Mouse (Mus musculus): Measurements from ENCODE around the gene Mrgprx1. TPM values are rescaled to one million over a fixed set of nuclear protein-coding genes. Genes with fewer than 3 reads are reported as not detected.

The Mrgprx1 gene
- polyA plus RNA-seq, 1 experiment, result not detected

GRCm38 (mm10) chr7:47981995-47982394 is 45.4 kb downstream of the Mrgprx1 start, which contains the start of gene Mrgpra4:
Gene Mrgpra4 (minus strand): TSS chr7:47982095.
- DNase-seq (ENCODE audit: low read depth in 1 of 2, low spot score in 2 of 2), result no peak
- Histone ChIP-seq H3K27me3 (ENCODE audit: control insufficient read depth, insufficient read depth, low read length) (no peaks in the 10 kb centered on the region), H3K4me1 (ENCODE audit: control insufficient read depth, insufficient read depth, insufficient read length) (no peaks in the 10 kb centered on the region), H3K36me3 (ENCODE audit: control insufficient read depth, insufficient read depth, low read length) (no peaks in the 10 kb centered on the region), H3K4me3 (ENCODE audit: extremely low read depth, insufficient read depth, insufficient read length) (no peak within 1 kb of the TSS), H3K27ac (ENCODE audit: insufficient read depth, low read length) (no peak within 1 kb of the TSS)
- 72% methylated on average over 1 of the region's 1 CpGs for WGBS
- no peak for TF ChIP-seq CTCF (IDR thresholded peaks at IDR 0.05; ENCODE audit: extremely low read depth, insufficient read depth, insufficient read length, insufficient replicate concordance)
- no peak for TF ChIP-seq POLR2A (IDR thresholded peaks at IDR 0.05; ENCODE audit: low read depth, low read length)

Other genes with a start within 250 kb of the Mrgprx1 start
- not detected in 2 replicates for gene Mrgpra4, start 45.5 kb downstream of the Mrgprx1 start, polyA plus RNA-seq (2012; rRNA removed)
- not detected in 2 replicates for gene Mrgprb5, start 141.4 kb upstream of the Mrgprx1 start, polyA plus RNA-seq (2012; rRNA removed)
- not detected in 2 replicates for gene Mrgprb4, start 171.7 kb upstream of the Mrgprx1 start, polyA plus RNA-seq (2012; rRNA removed)